Mouse (Mus musculus): ENCODE measurements around the gene Gm10964.

Gm10964 gene

GRCm38 (mm10) chr3:103778660-103779059 is 39.5 kb downstream of the Gm10964 start:
- DNase-seq (ENCODE audit: low read depth, low spot score) = no peak

GRCm38 (mm10) chr3:103779183-103779582 is 40.0 kb downstream of the Gm10964 start:
- DNase-seq (ENCODE audit: low read depth, low spot score) = no peak

GRCm38 (mm10) chr3:103780271-103780670 is 41.1 kb downstream of the Gm10964 start:
- DNase-seq (ENCODE audit: low read depth, low spot score) = no peak

GRCm38 (mm10) chr3:103780777-103781176 is 41.6 kb downstream of the Gm10964 start:
- DNase-seq (ENCODE audit: low read depth, low spot score) = no peak

GRCm38 (mm10) chr3:103782844-103783609 is 43.9 kb downstream of the Gm10964 start:
- no peak for DNase-seq (ENCODE audit: low read depth, low spot score)

- DNase-seq (ENCODE audit: low read depth, low spot score) = no peak
Measured at GRCm38 (mm10) chr3:103787225-103787624, 48.1 kb downstream of the Gm10964 start.

GRCm38 (mm10) chr3:103789096-103789495 is 49.9 kb downstream of the Gm10964 start:
- DNase-seq (ENCODE audit: low read depth, low spot score) = no peak

- peak; percentile 30 for DNase-seq (ENCODE audit: low read depth, low spot score)
Measured at GRCm38 (mm10) chr3:103789891-103790345, 50.8 kb downstream of the Gm10964 start.

GRCm38 (mm10) chr3:103790346-103791145 is 51.4 kb downstream of the Gm10964 start:
- DNase-seq (ENCODE audit: low read depth, low spot score) = peak; percentile 47

GRCm38 (mm10) chr3:103791230-103792110 is 52.3 kb downstream of the Gm10964 start, which contains the start of gene Hipk1:
Gene Hipk1, minus strand, starts transcription at chr3:103791563.
- peak; percentile 95 for DNase-seq (ENCODE audit: low read depth, low spot score)

- peak; percentile 40 for DNase-seq (ENCODE audit: low read depth, low spot score)
Measured at GRCm38 (mm10) chr3:103792111-103792406, 52.9 kb downstream of the Gm10964 start.

GRCm38 (mm10) chr3:103792566-103792965 is 53.4 kb downstream of the Gm10964 start:
- DNase-seq (ENCODE audit: low read depth, low spot score) = no peak
